Mouse (Mus musculus) cerebellum, postnatal 10 days (tissue): ENCODE measurements around the gene Gpr3.
A peak's percentile ranks its signal among the peaks of the same experiment; 100 is the strongest.

Source experiments
- DNase-seq, 2 experiments: peaks; one replicate each; pipeline ENCODE4 v3.0.0; 2021; ENCODE audit warnings: mixed read lengths in 2 of 2

Gene Gpr3

DNA sequence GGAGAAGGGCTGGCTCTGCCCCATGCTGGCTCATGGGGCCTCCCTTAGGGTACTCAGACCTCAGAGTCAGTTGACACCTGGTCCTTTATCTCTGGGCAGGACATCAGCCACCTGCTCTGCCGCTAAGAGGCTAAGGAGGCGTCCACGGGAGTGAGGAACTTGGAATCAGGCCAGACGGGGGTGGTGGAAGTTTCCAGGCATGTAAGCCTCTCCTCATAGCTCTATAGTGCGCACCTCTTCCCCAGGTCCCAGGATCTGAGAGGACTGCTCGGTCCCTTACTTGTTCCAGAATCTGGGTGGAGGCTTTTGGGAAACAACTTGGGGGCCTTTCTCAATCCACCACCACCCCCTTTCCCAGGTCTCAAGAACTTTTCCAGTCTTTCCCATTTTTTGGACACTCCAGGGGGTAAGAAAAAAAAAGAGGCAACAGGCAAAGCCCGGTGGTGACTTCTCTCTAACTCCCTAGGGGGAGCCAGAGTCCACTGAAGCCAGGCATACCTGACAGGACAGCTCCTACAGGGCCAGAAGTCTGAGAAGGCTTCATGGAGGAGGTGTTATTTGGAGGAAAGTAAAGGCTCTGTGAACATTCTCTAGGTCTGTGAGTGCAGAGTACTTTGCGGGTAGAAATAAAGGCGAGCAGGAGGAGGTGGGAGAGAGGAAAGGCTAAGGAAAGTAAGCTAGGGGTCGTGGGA lies 21.1 kb upstream of the Gpr3 start:
- DNase-seq = peak; percentile 48 to 51

DNA sequence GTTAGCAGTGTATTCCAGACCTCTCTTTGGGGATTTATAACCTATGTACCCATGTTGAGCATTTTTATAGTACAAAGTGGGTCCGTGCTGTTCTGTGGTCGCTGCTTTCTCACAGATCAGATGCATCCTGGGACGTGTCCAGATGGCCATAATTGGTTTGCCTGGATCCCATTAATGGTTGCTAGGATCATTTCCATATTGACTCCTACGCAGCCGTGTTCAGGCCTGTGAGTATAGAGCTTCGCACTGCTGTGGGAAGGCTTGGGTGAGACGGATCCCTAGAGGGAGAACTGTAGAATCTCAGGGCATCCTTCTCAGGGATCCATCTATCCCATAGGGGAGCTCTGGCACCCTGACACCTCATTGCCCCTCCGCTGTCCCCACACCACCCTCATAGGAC lies 17.2 kb upstream of the Gpr3 start:
- peak in 1 of 2 experiments; percentile 37 for DNase-seq

DNA sequence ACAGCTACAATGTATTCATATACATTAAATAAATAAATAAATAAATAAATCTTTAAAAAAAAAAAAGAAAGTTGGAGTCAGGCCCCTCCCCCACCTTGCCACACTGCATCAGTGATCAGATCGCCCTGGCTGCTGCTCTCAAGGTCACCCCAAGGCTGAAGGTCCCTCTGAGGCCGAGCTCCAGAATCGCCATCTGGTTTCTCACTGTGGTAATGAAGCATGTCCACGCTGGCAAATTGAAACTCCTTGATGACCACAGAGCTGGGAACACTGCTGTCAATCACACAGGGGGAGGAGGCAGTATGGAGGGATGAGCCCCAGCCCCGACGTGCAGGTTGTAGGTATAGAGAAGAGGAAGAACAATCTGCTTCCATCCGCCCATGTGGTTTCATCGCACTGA lies 15.3 kb upstream of the Gpr3 start:
- DNase-seq = peak; percentile 66 to 70

DNA sequence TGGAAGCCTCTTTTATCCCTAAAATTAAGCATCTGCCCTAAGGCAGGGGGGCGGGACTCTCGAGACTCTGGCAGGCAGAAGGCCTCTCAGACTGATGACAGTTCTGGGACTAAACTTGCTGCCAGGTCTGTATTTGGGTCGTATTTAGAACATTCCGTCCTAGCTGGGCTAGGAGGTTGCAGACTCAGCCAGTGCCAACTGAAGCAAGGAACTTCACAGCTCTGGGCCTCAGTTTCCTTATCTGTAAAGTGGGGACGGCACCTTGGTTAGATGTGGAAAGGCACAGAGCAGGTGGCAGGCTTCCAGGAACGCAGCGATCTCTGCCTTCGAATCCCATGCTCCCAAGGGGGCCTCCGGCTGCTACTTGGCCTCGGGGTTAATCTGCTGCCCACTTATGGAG lies 13.7 kb upstream of the Gpr3 start:
- peak in 1 of 2 experiments; percentile 52 for DNase-seq

DNA sequence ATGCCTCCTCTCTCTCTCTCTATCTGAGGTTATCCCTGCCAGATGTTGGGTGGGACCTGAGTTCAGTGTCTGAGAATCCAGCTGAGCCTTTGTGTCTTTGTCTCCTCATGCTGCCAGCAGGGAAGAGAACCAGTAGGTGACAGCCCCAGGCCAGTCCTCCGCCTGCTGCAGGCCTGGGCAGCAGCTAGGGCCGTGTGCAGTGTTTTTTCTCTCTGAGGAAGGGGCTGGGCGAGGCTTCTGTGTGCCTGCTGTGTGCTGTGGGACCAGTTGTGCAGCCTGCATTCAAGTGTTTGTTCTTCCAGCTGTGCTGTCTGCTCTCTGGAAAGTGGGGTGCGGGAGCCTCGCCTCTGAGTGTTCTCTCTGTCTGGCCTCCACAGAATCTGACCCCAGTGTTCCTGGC lies 11.5 kb upstream of the Gpr3 start:
- DNase-seq = no peak

DNA sequence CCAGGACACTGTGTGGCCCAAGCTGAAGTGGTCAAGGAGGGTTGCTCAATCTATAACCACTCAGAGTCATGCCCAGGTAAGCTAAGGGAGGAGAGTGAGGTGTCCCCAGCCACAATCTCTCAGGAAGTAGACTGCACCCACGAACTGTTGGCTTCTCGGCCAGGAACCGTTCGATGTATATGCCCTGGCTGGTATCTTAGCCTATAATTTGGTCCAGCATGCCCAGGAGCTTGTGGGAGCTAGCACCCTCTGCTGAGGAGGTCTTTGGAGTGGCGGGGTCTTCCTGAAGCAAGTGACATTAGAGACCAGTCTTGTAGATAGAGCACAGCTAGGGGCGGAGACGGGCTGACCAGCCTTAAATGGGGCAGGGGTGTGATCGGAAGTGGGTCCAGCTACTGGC lies 9.4 kb upstream of the Gpr3 start:
- no peak for DNase-seq

DNA sequence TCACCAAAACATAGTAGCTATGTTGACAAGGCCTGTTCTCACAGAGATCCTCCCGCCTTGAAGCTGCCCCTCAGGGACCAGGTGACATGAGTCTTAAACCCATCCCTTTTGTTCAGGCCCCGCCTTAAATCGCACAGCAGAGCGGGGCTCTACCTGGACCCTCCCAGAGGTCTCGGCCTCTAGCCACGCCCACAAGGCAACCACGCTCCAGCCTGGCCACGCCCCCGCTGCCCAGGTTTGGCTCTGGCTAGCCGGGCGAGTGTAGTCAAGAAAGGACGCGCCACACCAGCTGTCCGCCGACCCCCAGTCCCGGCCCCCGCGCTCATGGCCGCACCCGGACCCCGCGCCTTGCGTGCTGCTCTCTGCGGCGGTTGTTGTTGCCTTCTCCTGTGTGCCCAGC lies 8.3 kb upstream of the Gpr3 start:
- DNase-seq = peak; percentile 61 to 63

DNA sequence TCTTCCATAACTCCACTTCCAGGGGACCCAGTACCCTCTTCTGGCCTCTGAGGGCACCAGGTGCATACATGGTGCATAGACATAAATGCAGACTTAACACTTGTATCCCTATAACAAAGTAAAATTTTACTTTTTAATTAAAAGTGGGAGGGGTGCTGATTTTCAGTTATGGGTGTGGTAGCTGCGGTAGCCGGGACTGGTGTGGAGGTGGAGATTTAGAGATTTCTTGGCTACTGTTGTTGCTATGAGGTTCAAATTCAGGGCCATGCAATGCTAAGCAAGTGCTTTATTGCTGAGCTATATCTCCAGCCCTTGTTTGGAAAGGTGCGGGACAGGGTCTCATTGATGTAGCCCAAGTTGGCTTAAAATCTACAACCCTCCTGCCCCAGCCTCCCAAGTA lies 6.4 kb upstream of the Gpr3 start:
- no peak for DNase-seq

DNA sequence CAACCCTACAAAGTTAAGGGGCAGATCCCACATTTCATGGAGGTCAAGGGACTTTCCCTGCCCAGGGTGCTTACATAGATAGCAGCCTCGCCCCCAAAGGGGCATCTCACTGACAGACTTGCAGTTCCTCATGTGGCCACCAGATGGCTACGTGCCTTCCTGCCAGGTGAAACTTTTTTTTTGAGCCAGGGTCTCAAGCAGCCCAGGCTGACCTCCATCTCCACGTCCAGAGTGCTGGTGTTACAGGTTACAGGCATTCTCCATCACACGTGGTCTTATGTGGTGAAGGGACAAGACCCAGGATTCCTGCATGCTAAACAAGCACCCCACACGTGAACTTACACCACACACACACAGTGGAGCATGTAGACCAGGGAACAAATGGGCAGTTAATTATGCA lies 5.3 kb upstream of the Gpr3 start:
- DNase-seq = peak; percentile 89 to 92

DNA sequence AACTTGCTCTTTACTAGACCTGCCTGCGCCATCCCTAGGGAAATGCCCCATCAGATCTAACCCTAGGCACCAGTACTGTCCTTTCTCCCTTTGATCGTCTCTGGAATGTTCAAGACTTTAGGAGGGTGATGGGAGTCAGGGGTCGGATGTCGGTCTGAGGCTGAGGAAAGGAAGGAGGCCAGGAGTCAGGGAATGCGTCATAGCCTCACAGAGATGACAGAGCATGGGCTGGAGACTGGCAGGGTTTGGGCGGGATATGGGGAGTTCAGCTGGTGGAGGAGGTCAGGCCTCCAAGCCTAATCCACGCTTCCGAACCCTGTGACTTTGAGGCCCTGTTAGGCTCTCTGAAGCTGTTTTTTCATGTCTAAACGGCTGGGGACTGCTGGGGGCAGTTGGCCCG lies 1.3 kb upstream of the Gpr3 start:
- DNase-seq = no peak

DNA sequence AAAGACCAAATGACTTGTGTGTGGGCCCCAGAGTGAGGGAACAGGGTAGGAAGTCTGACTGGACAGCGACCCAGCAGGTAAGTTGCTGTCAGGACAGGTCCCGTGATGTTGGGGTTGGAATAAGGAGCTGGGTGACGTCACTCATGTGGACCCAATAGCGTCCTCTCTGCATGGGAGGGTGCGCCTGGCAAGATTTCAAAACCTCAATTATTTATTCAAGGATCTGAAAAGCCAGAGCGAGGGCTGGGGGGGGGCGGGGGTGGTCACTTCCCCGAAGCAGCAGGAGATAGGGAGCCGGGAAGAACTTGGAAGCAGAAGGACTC lies 893 bp upstream of the Gpr3 start:
- peak; percentile 69 to 80 for DNase-seq

DNA sequence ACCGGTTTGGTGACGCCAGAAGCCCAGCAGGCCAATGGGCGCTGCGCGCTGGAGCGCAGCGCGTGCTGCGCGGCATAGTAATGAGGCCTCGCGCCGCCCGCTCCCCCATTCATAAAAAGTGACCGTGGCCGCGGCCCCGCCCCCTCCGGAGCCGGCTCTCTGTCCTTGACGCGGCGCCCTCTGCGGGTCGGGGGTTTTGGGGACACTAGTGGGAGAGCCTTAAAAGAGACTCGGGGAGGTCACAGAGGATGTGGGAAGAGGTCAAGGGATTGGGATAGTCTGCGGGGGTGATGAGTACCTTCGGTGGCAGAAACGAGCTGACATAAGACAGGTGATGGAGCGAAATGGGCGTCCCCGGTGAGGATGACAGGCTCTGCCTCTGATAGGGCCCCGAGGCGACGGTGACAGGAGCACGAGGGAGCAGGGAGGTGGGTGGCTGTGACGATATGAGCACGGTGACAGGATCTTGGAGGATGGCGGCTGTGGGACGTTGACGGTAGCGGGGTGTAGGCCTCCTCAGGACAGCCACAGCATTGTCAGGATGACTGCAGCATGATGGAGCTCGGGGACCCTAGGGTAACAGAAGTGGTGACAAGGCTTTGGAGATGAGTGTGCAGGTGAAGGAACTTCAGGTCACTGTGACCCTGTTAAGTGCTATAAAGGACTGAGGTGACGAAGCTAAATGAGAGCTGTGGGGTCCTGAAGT lies 379 bp upstream of the Gpr3 start:
- peak; percentile 96 to 97 for DNase-seq

DNA sequence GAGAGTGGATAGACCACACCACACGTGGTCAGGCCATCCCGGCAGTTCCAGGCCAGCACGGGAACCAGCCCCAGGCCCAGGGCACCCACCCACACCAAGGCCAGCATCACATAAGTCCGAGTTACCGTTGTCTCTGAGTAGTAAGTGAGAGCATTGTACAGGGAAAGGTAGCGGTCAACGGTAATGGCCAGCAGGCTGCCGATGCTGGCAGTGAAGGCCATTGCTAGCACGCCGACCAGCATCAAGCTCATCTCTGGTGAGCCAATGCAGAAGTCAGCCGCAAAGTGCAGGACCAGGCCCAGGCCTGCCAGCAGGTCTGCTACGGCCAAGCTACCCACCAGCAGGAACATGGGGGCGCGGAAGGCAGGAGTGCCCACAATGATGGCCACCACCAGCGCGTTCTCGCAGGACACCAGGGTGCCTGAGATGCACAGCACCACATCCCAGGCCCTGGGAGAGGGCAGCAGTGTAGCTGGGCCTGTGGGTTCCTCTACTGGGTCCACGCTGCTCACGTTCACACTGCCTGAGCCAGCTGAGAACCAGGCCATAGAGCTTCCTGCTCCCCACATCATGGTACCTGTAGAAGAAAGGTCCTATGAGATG lies 1.4 kb downstream of the Gpr3 start:
- DNase-seq = peak in 1 of 2 experiments; percentile 71

DNA sequence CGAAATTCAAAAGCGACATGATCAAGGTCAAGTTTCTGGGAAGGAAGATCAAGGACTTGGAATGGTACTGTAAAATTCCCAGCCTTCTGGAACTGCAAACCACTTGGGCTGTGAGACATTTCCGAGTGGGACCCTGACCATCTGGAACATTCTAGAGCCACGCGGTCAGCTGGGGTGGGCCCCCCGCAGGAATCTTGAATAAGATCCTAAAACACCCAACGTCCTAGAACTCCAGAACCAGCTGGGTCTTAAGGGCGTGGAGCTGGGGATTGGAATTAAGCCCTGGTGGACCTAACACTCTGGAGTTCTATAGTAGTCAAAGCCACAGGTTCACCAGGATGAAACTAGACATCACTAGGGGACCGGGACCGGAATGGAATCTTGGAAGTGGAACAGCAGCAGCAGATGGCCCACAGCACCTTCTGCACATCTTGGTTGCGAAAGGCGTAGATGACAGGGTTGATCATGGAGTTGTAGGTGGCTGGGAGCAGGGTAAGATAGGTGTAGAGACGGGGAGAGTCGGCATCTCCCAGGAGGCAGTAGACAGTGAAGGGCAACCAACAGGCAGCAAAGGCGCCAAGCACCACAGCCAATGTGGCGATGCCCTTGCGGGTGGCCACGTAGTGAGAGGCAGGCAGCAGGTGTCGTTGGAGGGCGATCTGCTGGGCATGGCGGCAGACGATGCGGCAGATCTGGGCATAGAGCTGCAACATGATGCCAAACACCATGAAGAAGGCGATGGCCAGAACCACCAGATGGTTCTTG lies 2.1 kb downstream of the Gpr3 start:
- DNase-seq = peak; percentile 83 to 87

DNA sequence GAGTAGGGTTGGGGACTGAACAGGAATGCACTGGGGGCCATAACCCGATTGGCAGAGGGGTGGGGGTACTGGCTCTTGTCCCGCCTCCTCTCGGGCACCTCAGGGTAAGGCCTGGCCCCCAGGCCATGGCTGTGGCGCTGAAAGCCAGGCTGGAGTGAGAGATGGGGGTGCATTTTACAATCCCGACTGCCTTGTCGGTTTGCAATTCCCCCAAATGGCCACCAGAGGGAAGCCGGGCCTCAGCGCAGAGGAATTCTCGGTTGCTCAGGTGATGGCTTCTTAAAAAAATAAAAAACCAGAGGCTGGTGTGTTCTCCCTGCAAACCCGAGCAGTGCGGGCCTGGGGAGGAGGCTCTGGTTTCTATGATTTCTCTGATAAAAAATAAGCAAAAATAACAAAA lies 3.0 kb downstream of the Gpr3 start:
- DNase-seq = peak; percentile 79 to 82

DNA sequence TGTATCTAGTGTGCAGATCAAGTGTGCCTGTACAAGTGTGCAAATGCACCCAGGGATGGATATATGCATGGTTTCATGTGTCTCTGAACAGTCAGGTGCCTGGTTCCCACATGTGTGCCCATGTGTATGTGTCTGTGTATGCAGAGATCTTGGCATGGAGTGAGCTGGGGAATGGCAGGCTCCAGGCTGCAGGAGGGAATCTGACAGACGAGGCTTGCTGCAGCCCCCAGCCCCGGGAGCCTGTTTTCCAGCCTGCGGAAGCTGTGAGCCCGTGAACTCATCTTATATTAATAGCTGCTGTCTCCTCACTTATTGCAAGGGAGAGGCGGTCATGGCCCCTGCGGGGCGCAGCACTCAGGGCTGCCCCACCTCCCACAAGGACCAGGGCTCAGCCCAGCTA lies 8.0 kb downstream of the Gpr3 start:
- DNase-seq = no peak

DNA sequence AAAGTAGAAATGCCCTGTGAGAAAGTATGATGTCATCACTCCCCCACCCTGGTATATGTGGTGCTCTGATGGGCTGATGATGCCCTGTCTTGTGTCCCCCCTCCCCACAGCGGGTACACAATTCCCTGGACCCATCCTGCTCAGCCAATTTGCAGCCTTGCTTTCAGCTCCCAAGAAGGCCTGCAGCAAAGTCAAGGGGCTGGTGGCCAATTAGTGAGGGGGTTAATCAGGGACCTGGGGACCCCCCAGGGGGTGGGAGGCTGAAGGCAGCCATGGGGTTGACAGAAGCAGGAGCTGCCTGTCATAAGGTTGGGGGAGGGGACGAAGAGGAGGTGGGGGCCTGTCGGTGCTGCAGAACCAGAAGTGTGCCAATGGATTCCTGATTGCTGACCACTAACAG lies 8.7 kb downstream of the Gpr3 start:
- DNase-seq = no peak

DNA sequence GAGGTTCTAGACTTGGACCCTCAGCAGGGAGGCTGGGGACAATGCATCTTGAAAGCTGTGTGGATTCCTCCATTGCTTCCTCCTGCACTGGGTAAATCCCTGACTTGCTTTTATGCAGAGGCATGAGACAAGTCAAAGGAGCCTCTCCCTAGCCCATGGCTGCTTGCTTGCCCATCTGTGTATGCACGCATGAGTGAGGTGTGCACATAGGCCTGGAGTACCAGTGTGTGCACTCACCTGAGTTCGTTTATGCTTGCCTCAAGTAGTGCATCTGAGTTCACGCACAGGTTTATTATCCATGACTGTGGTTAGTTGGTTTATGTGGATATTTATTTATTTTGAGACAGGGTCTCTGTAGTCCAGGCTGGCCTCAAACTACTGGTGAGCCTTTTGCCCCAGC lies 10.1 kb downstream of the Gpr3 start:
- DNase-seq = no peak

DNA sequence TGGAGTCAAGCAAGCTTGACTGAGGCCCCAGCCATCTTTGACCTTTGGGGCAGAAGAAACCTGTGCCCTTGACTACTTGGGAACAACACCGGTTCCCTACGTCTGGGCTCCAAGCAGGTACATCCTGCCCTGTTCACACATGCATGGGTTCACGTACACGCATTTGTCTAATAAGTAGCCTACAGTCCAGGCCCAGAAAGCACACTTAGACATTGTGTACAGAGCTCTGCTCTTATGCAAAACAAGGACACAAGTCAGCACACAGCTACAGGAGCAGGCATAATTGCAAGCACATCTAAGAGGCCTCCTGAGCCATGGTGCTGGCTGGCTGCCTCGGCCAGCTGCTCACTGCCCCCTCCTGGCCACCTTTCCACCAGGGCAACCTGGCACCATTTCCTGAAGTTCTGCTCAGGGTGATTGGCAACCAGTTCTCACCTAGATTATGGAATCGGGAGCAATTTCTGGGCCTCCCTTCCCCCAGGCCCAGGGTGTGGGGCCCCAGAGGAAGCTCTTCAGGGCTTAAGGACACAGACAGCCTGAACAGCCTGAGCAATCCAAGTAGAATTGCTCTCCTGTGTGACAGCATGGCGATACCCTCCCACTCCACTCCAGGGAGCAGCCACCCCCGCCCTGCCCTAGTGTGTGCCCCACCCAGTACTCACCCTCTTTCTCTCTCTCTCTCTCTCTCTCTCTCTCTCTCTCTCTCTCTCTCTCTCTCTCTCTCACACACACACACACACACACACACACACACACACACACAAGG lies 11.1 kb downstream of the Gpr3 start:
- peak; percentile 92 to 93 for DNase-seq

DNA sequence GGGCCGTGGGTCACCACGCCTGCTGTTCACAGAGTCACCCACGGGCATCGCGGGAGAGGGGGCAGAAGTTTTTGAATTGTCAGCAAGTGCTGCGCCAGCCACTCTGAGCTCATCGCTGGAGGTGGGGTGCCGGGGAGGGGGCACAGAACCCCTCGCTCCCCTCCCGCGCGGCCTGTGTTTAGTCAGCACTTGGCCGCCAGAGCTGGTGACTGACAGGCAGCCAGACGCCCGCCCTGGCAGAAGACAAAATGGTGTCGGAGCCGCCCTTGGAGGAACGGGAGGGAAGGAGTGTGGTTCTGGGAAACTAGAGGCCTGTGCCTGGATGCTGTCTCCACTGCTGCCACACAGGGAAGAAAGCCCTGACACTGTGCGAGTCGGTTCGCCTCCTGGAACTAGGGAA lies 12.0 kb downstream of the Gpr3 start:
- peak; percentile 80 to 84 for DNase-seq

DNA sequence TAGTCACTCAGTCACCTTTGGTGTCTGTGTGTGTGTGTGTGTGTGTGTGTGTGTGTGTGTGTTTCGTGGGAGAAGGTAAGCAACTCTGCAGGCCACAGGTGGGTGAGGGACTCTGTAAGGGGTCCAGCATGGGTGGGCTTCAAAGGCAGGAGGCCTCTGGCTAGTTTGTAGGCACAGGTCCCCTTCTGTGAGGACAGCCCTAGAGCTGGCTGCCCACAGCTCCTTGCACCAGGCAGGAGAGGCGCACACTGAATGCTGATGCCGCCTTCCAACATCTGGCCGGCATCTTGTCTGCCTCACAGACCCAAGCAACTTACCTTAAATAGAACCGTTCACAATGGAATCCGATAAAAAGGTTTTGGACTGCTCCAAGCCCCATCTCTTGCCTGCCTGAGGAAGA lies 12.6 kb downstream of the Gpr3 start:
- no peak for DNase-seq

DNA sequence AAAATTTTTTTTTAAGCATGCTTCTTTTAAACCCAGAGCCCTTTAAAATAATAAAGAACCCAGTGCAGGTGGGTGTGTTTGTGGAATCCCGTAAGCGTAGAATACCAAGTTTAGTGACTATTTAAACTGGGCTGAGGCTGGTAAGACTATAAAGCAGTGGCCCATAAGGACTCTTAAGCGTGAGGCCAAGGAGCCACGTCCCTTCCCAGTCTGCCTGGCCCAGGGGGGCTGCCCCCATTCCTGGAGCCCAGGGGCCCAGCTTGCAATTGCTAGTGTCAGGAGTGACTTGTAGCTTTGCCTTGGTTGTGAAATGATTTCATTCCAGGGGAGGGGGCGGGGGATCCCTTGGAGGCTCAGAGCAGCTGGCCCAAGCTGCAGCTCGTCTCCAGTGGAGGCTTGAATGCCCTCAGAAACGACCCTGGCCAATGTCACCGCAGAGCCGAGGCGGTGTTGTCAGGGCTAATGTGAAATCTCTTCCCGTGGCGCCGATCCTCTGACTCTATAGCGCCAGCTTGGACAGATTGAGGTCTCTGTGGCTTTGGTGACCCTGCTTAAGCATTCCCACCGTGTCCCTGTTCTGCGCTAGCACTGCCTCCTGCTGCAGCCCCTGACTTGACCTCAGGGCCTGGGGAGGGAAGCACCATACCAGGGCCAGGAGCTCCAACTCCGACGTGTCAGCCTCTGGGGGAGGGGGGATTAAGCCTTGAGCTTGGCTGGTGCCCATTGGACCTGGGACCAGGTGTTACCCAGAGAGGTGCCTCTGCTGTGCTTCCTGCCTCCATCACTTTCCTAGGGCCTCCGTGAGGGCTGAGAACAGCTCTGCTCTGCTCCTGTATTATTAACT lies 13.8 kb downstream of the Gpr3 start:
- DNase-seq = peak; percentile 56 to 68
